Mouse (Mus musculus) left cerebral cortex, postnatal 4 days (tissue): ENCODE results near the gene Nek10. TPM values are rescaled to one million over a fixed set of nuclear protein-coding genes. Genes with fewer than 3 reads are reported as not detected.
"Not testable (repeated sequence)": the region's sequence is repeated elsewhere in the genome, so short reads cannot be mapped to it uniquely, and the experiment has no call there.

Experiments
- DNase-seq: peaks from one replicate; pipeline ENCODE4 v3.0.0-alpha.2; 2022
- intact Hi-C: fragments of 180-260 bp; cut with DNase I; formaldehyde crosslinking; loops from one replicate; pipeline ENCODE4 v1.15.1; 2025
- total RNA-seq, 2 experiments: library from RNA; stranded (reverse); gene quantifications; 2 replicates each; pipeline ENCODE4 v1.2.3; 2021

Gene Nek10
- total RNA-seq, 2 experiments from 2014 or later, result 0.84 to 1.7 TPM

DNA sequence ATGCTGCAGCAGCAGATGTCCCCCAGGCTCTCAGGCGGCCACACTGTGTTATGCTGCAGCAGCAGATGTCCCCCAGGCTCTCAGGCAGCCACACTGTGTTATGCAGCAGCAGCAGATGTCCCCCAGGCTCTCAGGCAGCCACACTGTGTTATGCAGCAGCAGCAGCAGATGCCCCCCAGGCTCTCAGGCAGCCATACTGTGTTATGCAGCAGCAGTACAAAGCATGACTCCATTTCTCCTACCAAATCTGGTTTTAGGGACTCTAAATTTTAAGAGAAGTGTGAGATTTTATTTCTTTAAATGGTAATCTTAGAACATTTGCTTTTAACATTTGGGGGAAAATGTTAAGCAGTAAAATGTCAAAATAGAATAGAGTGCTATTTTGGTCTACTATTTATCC lies 180.9 kb downstream of the Nek10 start:
- not testable (repeated sequence) for DNase-seq
- intact Hi-C loops, result loop anchor here (5.0 kb wide), 1 partner anchor 112 kb away; no protein-coding TSS in a partner anchor

DNA sequence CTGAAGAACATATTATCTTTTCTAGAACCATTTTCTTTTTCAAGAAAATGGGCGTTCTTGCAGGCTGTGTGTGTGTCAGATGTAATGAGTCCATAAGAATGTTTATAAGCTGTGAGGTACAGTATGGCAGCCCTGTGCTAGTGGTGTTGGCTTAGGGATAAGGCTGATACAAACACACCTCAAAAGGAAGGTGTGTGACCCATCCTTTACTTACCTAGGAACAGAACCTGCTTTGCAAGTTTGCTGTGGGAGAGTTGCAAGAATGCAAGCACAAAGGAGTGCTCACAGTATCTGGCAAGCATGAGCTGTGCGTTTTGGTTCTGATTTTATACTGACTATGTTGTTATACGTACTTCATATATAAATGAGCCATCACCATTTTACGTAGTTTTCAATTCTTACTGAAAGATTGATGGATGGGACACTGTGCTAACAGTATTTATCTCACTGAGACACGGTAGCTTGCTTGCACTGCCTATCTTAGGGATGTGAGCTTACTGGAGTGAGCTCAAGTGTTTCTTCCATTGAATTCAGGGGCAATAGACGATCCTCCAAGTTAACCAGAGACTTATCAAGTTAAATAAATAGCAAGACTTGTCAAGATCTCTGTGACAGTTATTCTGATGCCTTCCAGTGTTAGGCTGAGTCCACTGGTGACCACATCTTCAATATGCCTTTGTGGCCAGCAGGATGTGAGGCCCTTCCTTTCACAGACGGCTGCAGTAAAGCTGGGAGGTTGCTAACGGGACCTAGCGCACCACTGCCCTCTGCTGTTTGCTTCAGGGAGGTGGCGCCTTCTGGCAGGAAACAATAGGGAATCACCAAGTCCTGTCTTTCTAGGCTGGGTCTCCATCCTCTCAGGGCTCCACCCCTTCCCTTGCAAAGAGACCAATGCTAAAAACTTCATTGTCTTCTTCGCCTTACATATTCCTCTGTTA lies 181.8 kb downstream of the Nek10 start:
- intact Hi-C loops, result loop anchor here (5.0 kb wide), 2 partner anchors 113 to 123 kb away; no protein-coding TSS in a partner anchor
- DNase-seq, result peak; percentile 80

DNA sequence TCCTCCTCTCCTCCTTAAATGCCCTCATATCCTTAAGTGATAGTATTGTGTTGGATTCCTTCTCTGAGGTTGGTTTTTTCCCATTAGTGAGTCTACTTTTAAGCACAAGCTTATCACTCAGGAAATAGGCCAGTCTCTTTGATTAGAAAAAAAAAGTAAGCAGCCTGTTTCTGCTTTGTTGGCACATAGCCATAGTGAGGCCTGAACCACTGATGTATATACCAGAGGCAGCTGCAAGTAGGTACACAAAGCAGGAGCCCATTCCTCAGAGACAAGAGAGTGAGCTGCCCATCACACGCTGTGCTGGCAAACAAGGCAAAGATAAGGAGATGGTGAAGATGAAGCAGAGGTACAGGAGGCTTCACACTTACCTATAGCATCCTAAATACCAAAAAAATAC lies 184.2 kb downstream of the Nek10 start:
- no peak for DNase-seq
- intact Hi-C loops, result loop anchor here (5.0 kb wide), 1 partner anchor 125 kb away; no protein-coding TSS in a partner anchor

DNA sequence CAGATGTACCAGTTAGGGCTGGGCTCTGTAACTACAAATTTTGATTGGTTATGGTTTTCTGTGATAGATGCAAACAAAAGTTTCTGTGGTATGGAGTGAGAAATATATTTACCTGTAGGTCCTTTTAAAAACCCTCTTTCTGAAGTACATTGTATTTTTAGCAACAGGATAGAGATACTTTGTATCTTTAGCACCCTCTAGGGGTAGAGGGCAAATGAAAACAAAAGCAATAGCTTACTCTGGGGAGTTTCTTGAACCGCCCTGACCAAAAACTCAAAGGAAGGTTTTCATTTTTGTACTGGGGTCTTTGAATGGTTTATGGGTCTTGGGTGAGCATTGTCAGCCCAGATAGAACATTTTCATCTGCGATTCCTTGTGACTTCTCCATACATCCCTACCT lies 188.4 kb downstream of the Nek10 start:
- no peak for DNase-seq
- intact Hi-C loops, result no loop called here

DNA sequence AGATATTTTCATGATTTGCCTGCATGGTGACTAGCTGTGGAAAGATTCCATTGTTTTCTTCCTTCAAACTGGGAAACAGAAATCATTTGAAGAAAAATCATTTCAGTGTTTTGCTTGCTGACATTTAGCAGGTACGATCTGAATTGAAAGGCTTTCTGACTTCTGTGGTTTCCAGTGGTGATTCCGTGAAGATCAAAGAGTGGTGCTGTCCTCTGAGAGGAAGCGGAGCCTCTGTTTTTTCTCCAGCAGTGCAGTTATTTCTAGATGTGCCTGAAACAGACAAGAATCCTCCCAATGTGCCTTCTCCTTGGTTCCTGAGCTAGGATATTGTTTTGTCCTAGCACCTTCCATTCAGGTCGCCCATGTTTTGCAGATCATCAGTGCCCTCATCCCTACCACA lies 208.2 kb downstream of the Nek10 start:
- DNase-seq, result no peak
- intact Hi-C loops, result no loop called here

DNA sequence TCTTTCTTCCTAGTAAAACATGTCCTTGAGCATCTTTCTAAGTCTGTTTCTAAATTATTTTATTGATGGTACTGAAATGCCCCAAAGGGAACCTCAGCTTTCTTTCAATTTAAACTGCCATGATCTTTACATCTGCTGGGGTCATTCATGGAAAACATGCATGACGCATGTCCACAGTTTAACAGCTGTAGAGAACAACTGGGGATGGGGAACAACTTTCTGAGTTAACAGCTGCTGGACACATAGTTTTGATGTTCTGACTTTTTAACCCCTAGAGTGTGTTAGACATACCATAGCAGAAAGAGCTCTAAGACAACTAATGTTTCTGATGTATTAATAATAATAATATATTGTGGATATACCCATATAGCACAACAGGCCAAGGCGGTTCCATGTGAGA lies 211.6 kb downstream of the Nek10 start:
- intact Hi-C loops, result no loop called here
- no peak for DNase-seq

DNA sequence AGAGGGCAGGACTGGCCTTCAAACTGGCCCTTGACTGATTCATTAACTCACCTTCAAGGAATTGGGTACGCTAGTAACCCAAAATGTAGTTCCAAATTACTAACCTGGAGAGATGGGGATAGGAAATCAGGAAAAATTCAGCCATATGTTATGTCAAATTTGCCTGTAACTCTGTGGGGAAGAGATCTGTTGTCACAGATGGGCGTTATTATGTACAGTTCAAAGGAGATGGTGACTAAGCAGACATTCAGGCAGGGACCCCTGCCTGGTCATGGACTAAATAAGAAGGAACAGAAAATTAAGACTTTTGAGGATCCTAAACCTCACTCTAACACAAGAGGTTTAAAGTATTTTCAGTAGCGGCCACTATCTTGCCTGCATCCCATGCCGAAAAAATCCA lies 227.4 kb downstream of the Nek10 start:
- DNase-seq, intact Hi-C loops: not testable (repeated sequence)

DNA sequence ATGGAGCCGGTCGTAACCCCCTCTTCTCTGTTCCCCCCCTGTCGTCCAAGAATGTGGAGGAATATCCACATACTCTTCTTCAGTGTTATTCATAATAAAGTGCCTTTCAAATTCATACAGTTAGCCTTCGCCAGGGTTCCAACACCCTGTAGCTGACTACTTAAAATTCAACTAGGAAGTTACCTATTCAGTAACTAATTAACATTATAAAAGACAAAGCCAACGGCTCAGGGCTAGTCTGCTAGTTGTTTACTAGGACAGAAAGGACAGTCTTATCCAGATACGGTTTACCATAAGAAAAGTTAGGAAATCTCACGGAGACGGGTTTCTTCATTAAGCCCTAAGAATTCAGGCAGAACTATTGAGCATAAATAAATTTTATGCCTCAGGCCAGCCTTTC lies 231.4 kb downstream of the Nek10 start:
- DNase-seq, intact Hi-C loops: not testable (repeated sequence)

DNA sequence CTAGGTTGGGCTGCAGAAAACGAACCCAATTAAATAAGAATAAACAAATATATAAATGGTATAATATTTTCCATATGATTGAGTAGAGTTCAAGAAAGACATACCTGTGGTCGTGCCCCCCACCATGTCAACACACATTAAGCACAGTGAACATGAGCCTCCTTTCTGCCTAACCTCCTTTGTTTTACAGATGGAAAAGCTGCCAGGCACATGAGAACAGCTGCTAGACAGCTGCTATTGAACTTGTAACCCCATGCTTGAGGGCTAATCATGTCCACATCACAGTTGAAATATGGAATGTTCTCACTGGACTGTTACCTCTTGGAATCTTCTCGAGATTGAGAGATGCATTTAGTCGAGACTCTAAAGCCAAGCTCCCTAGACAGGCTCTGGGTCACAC lies 245.0 kb downstream of the Nek10 start:
- intact Hi-C loops, result no loop called here
- DNase-seq, result no peak

DNA sequence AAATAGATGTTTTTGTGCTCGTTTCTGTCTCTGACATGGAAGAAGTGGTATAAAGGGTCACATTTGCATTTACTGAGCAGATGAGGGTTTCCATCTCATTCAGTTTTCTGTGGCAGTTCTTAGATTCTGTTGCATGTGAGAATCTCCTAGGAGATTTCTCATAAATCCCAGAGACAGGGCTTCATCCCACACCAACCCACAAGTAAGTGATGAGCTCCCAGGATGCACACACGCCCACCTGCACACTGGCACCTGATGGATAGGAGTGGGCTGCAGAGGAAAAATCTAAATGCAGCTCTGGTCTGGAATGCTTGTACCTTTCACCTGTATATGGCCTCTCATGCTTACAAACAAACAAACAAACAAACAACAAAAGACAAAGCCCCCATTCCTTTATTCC lies 258.3 kb downstream of the Nek10 start:
- intact Hi-C loops, result no loop called here
- DNase-seq, result no peak

Other genes starting within 250 kb of the Nek10 start
- gene Slc4a7, start 101.1 kb upstream of the Nek10 start, total RNA-seq, result 10 to 100 TPM; 56.0 TPM